Mouse (Mus musculus) liver (tissue): ENCODE measurements around the gene Ank.

ENCODE experiments used
- DNase-seq: peaks from one replicate; pipeline ENCODE4 v3.0.0-alpha.2; 2020; ENCODE audit warnings: mixed read lengths

The Ank gene

GRCm38 (mm10) chr15:27576886-27577285 lies 110.4 kb downstream of the Ank start:
- no peak for DNase-seq

- no peak for DNase-seq
These were observed 111.7 kb downstream of the Ank start for GRCm38 (mm10) chr15:27577915-27578780.

DNA sequence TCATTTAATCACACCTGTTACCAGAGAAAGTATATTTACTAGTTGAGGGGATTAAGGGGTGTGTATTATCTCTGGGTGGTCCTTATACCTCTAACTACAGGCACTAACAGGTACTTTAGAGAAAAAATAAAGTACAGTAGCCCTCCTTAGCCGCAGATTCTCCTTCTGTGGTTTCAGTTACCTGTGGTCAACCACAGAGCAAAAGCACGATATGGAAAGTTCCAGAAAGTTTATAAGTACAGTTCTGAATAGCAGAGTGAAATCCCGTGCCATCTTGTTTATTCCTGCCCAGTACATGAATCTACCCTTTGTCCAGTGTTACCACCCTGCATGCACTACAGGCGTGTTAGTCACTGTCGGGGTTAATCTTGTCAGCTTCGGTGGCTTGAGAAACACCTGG lies 112.4 kb downstream of the Ank start:
- no peak for DNase-seq

- no peak for DNase-seq
These were observed 113.4 kb downstream of the Ank start for GRCm38 (mm10) chr15:27579853-27580252.

DNA sequence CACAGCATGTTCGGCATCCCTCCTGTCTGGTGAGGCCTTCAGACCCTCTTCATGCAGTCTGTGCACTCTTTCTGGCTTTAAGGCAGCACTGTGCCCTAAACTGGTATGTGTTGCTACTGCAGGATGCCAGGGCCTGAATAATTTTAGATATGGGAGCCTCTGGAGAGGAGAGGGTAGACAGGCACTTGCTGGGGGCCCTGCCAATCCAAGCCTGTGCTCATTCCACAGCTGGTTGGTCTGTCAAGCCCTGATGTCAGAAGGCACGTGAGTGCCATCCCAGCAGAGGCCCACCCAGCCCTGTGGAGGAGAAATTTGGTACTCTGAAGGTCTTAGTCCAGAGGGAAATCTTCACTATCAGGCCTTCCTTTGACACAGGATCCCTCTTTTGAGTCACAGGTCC lies 114.3 kb downstream of the Ank start:
- DNase-seq: no peak

- no peak for DNase-seq
These were observed 115.2 kb downstream of the Ank start for GRCm38 (mm10) chr15:27581640-27582039.

DNA sequence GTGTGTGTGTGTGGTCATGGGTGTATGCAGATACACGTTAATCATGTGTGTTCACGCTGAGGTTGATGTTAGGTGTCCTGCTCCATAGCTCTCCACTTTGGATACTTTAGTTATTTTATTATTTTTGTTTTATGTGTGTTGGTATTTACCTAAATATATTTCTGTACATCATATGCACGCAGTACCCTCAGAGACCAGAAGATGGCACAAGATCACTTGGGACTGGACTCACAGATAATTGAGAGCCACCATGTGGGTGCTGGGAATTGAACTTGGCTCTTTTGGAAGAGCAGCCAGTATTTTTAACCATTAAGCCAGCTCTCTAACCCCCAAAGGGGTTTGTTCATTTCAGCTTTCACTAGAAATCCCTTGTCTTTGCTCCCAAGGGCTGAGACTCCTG lies 116.0 kb downstream of the Ank start:
- DNase-seq: peak; percentile 40

DNA sequence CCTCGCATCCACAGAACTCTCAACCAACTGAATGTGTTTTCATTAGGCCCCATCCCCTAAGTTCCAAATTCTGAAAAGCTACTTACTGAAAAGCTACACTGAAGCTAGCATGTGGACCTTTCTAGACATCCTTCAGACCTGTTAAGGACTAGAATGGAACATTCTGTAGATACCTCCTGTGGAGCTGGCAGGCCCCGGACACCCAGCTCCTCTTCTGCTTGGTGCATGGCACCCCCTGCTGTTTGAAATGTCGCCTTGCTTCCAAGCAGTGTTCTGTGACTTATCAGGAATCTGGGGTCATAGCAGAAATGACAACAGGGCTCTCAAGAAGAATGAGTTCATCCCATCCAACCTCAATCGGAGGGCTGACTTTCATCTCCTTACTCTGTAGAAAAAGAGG lies 116.6 kb downstream of the Ank start:
- DNase-seq: peak; percentile 63

GRCm38 (mm10) chr15:27583620-27584019 lies 117.1 kb downstream of the Ank start:
- DNase-seq: no peak

GRCm38 (mm10) chr15:27585466-27586092 lies 119.1 kb downstream of the Ank start:
- DNase-seq: no peak

DNA sequence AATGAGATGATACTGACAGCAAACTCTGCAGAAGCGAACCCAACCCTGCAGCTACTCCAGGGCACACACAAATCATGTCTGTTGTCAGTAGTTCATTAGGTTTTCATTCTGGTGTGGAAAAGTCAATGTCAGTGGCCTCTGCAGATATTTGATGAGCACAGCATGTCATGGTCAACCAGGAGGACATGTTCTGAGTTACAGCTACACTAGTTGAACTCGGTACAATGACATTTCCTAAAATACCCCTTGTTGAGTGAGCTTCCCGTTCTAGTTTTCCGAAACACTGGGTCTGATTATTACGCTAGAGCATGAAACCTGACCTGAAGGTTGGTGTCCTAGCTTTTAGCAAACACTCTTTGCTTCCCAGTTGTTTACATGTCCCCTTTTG lies 119.6 kb downstream of the Ank start:
- DNase-seq: no peak

DNA sequence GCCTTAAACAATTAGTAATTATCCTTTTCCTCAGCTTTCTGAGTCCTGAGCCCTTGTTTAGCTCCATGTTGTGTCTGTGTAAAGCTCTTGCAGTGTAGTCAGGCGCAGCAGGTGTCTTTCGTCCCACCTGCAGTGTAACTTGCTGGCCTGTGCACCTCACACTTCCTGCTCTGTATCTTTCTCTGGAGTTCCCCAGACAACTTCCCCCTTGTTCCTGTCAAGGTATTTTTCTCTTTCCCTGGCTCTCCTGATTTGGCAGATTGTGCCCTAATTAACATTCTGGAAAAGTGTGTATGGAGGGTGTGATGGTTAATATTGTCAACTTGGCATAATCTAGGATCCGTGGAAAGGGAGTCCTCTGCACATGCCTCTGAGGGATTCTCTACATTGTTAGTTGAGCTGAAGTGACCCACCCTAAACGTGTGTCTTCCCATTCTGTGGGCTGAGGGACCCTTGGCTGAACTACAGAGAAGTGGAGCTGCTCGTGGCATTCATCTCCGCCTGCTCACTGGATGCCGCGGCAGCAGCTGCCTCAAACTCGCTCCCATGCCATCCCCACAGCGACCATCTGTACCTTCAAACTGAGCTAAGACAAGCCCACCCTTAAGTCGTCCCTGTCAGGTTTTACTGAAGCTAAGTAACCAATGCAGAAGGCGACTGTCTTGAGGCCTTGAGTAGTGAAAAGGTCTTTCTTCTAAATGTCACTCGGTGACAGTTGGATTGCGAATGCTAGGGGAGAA lies 121.8 kb downstream of the Ank start:
- DNase-seq: no peak

DNA sequence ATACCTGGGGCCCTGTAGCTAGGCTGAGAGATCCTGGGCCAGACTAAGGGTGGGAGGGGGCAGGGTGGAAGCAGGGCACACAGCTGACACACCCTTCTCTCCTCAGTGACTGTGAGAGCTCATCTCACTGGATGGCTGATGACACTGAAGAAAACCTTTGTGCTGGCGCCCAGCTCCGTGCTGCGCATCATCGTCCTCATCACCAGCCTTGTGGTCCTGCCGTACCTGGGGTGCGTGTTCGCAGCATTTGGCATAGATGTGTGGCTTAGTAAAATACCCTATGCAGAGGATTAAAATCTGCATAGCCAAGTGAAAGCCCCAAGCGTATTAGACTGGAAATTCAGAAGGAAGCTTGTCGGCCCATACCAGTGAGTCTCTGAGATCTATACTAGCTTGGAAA lies 124.3 kb downstream of the Ank start:
- no peak for DNase-seq

DNA sequence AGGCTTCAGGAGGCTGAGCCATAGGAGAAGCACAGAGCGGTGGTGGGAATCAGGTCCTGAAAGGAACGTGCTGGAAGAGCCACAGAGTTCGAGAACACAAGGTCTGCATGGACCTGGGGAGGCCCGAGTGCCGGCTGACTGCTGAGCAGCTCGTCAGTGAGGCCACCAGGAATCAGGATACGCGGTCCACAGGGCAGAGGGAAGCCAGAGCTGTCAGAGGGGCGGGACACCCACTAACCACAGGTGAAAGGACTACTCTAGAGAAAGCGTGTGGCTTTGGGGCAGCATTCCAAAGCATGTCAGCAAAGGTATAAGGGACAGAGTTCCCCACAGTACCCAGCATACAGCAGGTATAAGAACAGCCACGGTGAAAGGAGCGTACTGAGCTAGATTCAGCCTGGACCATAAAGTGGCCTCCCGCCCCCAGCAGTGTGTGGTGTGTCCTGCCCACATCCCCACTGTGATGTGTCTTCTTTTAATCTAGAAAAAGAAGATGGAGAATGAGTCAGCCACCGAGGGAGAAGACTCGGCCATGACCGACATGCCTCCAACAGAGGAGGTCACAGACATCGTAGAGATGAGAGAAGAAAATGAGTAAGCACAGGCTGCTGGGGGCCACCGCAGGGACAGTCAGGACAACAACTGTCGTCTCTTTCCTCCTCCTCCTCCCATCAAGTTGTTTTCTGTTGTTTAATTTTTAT lies 126.3 kb downstream of the Ank start:
- no peak for DNase-seq

- DNase-seq: no peak
These were observed 127.2 kb downstream of the Ank start for GRCm38 (mm10) chr15:27593717-27594116.

- DNase-seq: no peak
These were observed 128.5 kb downstream of the Ank start for GRCm38 (mm10) chr15:27594973-27595372.

DNA sequence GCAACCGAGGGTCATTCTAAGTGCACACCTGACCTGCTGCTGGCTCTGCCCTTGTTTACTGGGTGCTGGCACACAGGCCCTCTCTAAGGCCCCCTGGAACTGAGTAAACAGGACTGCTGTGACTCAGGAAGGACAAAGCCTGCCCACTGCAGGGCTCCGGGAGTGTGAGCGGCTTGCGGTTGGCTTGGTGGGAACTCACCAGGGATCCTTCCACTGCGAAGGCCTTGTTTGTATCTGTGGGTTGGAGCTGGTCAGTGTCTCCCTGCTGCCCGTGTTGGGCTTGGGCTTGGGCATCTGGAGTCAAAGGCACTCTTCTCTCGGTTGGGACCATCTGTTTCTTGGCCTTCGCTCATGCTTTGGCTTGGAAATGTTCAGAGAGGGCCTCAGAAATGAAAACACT lies 129.1 kb downstream of the Ank start:
- no peak for DNase-seq

GRCm38 (mm10) chr15:27596463-27597140 lies 130.1 kb downstream of the Ank start:
- no peak for DNase-seq

DNA sequence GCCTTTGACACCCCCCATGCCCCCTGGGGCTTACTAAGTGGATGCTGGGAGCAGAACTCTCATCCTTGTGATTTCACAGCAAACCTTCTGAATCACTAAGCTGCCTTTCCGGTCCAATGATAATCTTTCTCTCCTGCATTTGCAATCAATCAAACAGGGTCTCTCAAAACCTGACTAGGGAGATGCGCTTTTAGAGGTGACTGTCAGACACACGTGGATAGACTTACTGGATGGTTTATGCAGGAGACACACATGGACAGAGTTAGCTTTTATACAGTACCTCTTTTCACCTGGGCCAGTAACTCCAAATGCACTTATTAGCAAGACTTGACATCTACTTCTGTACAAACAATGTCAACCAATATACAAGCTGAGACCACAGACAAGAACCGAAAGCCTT lies 131.0 kb downstream of the Ank start:
- no peak for DNase-seq

- no peak for DNase-seq
These were observed 132.4 kb downstream of the Ank start for GRCm38 (mm10) chr15:27598786-27599385.

DNA sequence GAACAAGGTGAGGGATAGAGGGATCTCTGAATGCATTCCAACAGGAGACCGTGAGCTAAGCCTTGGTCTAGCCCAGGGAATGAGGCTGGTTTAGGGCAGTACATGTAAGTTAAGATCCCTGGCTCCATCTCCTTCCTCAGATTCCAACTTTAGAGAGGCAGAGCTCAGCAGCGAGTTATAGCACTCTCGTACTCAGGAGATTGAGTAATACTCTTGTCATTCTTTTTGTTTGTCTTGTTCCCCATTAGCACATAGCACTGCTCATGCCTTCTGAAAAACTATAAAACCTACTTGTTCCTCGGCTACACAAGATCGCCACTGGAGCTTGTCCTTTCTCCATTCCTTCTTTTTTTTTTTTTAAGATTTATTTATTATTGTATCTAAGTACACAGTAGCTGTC lies 134.0 kb downstream of the Ank start:
- DNase-seq: no peak

GRCm38 (mm10) chr15:27604558-27604957 lies 138.1 kb downstream of the Ank start:
- DNase-seq: no peak
